Mouse (Mus musculus): ENCODE results near the gene Ciart.
"Not testable (repeated sequence)": the region's sequence is repeated elsewhere in the genome, so short reads cannot be mapped to it uniquely, and the experiment has no call there.

The Ciart gene

DNA sequence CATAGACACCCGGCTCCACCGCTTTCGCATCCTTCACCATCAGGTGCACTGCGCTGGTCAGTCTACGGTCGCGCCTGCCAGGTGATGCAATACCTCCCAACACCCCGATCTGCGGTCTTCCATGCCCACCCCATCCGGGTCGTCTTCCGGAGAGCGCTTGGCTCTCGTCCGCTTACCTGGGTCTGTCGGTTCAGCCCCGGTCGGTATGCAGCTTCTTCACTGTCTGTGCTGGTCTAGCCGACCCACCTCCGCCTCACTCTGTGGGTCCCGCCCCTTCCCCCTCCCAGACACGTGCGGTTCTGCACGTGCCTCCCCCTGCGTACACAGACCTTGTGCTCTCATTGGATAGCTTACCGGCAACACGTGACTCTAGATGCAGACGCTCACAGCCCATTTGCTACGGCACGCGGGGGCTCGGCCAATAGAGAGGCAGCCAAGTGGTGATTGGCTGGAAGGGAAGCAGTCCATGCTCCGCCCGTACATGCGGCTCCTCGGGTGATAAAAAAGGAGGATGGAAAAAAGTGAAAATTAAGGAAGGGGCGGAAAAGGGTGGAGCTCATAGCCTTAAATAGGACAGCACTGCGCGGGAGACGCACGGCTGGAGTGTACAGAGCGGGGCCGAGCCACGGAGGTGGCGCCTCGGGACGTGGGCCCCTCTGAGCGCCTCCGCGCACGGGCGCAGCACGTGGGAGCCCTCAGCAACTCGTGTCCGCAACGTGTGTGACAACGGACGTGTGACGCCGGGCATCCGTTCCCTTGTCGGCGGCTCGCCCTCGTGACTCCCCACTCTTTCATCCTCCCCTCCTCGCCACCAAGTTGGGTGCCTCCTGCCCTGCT lies at the start of gene Ciart:
Gene Ciart, minus strand, starts transcription at position 273 of the 837 bp plus-strand sequence.
- peak; percentile 96 for DNase-seq (ENCODE audit: low spot score)

DNA sequence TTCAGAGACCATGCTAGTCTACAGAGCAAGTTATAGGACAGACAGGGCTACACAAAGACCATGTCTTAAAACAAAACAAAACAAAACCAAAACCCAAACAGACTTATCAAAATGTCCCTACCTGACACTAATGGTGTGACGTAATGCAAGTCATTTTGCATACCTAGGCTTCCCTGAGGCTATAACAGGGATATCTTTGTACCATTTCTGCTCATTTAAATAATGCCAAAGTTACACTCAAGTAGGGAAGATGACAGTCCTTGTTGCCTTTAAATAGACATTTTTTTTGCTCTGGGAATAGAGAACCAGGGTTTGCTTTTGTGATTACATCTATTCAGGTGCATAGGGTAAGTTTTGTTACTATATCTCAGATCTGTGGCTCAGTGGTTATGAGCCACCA lies 49.4 kb upstream of the Ciart start:
- DNase-seq (ENCODE audit: low spot score) = no peak

DNA sequence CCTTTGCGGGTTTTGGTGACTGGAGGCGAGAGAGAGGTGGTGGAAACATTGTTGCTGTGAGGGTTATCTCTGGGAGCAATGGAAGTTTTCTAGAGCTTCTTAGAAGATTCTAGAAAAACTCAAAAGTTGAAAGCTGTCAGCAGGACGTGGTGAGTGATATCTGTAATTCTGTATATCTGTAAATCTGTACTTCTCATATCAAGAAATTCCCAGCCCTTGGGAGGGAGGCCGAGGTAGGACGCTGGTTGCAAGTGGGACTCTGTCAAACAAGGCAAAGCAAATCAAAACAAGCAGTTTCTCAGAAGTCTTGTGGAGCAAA lies 48.4 kb upstream of the Ciart start:
- no peak for DNase-seq (ENCODE audit: low spot score)

DNA sequence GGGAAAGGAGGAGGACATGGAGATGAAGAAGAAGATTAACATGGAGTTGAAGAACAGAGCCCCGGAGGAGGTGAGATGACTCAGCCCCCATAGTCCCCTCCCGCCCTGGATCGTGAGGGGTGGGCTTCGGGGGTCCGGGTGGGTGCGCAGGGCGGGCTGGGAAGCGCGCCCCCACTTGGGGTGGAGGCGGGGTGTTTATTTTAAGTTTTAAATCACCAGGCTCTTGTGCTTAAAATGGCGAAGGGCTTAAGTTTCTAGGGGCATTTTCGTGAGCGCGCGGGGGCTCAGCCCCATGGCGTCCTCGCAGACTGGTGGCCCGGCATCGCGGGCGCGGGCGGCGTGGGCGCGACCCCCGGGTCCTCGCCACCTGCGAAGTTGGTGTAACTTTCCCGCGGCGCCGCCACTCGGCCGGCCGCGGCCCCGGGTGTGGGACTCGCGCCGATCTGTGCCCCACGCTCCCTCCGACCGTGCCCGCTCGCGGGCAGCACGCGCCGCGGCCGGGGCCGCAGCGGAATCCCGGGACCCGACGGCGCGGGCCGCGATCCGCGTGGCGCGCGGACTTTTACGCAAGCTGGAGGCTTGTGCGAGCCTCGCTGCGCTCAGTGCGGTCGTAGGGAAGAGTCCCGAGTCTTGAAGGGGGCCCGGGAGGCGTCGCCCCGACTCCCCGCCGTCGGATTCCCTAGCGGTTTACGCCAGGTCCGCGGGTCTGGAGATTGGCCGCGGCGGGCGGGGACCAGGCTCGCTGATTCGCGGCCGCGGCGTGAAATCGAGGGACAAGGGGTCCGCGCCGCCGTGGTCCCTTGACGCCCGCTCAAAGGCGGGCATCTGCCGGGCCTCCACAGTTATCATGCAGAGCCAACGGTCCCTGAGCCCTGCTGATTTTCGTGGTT lies 47.8 kb upstream of the Ciart start:
- DNase-seq (ENCODE audit: low spot score) = peak; percentile 9

DNA sequence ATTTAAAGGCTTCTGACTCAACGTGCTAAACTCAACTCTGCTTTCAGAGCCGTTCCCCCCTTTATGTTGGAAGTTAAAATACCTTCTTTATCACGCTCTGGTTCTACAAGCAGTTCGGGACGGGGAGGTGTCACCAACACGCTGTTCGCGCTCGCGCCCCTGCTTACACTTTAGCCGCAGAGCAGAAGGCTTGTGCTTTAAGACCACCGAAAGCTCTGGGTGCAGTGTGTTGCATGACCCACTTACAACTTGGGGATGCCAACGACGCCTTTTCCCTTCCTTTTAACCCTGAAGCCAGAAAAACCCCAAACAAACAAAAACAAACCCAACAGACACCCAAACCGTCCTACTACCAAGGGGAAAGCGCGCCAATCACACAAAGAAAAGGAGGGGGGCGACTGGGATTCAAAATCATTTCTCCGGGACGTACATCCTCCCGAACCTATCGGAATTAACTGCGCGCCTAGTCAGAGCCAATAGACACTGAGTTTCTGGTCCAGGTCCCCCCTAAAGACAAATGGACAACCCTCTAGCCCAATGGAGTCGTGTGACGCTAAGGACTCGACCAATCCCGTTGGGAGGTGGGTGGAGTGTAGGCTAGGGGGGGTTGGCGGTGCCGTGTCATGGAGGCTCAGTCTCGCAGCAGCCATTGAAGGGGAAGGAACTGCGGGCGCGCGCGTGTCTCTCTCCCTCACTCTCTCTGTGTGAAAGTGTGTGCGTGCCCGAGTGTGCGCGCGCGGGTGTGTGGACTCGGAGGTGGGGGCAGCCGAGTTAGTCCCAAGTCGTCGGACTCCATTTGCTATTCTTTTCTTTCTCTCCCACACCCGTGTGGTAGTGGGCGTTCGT lies 46.8 kb upstream of the Ciart start, which contains the start of gene Anp32e:
Gene Anp32e, plus strand, starts transcription at position 589 of the 846 bp plus-strand sequence.
- DNase-seq (ENCODE audit: low spot score) = peak; percentile 96

DNA sequence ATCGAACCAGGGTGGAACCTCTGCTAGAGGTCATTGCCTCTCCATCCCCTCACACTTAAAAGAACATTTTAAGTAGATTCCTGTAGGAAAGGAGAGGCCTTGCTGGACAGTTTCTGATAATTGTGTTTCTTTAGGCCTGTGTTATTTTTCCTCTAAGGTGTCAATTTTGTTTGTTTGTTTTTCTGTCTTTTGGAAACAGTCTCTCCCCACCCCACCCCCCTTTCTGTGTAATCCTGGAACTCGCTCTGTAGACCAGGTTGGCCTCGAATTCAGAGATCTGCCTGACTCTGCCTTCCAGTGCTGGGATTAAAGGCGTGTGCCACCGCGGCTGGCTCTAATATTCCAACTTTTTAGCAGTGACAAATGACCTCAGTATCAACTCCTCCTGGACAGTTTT lies 46.2 kb upstream of the Ciart start:
- DNase-seq (ENCODE audit: low spot score) = no peak

DNA sequence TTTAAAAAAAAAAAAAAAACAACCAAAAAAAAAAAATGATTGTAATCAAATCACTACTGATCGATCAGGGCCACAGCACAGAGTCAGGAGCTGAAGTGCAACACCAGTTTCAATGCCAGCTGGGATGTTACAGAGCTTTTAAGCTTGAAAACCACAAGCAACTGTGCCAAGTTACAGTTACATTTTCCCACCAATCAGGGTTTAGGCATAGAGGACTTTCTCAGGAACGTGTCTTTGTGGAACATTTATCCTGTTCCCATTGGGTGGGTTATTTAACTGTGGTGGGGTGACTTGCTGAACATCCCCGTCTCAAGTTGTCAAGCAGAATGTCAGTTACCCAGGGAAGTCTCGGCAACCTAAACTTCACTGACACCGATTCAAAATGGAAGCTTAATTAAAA lies 43.0 kb upstream of the Ciart start:
- DNase-seq (ENCODE audit: low spot score) = no peak

DNA sequence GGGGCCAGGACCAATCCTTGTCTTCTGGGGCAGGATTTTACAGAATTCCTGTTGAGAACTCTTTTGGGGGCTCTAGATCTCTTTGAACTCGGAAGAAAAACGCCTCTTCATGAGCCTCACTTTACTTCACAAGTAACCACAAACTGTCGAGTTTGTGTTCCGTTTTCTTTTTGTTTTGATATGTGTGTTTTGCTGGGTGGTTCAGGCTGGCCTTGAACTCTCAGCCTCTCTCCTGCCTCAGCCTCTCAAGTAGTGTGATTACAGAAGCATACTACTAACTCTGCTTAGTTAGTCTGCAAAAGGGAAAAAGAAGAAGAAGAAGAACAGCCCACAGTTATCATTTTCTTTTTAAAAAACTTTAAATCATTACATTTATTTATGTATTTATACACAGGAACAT lies 42.1 kb upstream of the Ciart start:
- DNase-seq (ENCODE audit: low spot score) = no peak

DNA sequence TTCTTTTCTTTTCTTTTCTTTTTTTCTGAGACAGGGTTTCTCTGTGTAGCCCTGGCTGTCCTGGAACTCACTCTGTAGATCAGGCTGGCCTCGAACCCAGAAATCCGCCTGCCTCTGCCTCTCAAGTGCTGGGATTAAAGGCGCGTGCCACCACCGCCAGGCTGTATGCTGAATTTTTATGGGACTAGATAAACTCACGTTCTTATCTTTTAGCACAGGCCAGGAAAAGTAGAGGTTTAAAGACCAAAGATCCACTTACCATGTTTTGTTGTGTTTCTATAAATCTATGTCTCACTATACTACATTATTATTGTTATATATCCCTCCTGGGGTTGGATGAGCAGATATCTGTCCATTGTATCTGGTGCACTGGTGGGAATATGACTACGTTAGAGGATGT lies 41.4 kb upstream of the Ciart start:
- not testable (repeated sequence) for DNase-seq (ENCODE audit: low spot score)

DNA sequence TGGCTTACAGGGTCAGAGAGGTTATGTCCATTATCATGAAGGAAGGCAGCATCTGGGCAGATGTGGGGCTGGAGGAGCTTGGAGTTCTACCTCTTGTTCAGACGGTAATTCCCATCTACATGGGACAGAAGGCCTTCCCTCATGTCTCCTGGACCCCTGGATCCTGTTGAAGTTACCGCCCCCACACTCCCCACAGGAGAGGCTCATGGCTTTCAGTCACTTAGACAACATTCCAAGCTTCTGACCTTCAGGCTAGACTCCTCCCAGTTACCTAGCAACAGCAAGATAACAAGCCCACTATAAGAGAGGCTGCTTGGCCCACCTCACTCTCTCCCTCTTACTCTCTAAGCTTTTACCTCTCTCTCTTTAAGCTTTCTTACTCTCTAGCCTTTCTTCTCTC lies 38.5 kb upstream of the Ciart start:
- not testable (repeated sequence) for DNase-seq (ENCODE audit: low spot score)

DNA sequence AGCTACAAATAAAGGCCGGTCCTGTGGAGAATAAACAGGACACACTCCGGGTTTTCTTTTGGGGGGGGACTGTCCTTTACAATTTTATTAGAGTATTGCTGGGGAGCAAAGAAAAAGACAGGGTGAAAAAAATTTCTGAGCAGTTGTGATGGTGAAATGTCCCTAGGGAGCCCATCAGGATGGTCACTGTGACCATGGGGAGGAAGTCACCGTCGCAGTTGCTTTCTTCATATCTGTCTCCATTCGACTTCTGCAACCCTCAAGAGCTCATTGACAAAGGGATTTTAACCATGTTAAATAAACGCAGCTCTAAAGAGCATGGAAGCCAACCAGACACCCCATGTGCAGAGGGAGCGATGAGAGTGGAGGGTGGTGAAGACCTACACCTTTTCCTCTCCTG lies 34.7 kb upstream of the Ciart start:
- DNase-seq (ENCODE audit: low spot score) = no peak

DNA sequence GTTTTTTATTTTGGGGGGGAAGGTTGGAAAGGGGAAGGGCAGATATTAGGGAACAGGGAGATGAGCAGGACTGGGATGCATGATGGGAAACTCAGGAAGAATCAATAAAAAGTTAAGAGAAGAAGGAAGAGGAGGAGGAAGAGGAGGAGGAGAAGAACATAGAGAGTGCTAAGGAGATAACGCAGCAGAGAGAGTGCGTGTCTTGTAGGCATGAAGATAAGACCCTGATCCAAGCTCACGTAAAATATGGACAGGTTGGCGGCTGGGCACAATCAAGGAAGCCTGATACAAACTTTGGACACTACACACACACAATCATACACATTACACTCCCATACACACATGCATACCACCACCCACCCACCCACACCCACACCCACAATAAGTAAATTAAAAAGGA lies 32.7 kb upstream of the Ciart start:
- no peak for DNase-seq (ENCODE audit: low spot score)

DNA sequence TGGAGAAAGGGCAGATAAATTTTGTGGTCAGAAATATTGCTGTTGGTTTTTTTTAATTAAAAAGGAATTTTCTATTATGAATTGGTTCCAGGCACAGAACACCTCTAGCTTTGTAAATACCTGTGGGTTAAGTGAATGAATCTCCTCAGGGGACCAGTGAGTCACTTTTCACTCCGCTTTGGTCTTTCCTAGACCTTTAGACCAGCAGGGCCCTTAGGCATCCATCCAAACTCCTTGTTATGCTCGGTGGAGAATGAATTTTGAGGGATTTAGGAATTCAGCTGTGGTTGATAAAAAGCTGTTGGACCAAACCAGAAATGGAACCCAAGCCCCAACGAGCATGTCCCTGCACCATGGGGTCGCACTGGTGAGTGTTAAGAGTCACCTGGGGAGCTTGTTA lies 25.6 kb upstream of the Ciart start:
- DNase-seq (ENCODE audit: low spot score) = no peak

DNA sequence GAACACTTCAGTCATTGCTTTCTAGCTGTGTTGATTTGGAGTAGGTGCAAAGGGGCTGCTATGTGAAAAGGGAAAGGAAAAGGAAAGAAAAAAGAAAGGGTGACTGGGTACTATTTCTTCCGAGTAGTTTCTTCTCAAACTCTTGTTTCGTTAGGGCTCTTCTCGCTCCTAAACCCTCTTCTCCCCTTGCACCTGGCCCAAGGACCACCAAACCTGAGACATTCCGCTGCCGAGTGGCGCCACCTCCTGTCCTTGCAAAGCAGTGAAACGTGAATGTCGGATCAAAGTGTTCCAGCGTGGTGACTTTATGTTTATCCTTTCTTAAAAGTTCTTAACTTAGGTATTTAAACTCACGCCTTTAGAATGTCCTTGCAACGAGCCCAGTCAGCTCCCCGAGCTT lies 24.8 kb upstream of the Ciart start:
- no peak for DNase-seq (ENCODE audit: low spot score)

DNA sequence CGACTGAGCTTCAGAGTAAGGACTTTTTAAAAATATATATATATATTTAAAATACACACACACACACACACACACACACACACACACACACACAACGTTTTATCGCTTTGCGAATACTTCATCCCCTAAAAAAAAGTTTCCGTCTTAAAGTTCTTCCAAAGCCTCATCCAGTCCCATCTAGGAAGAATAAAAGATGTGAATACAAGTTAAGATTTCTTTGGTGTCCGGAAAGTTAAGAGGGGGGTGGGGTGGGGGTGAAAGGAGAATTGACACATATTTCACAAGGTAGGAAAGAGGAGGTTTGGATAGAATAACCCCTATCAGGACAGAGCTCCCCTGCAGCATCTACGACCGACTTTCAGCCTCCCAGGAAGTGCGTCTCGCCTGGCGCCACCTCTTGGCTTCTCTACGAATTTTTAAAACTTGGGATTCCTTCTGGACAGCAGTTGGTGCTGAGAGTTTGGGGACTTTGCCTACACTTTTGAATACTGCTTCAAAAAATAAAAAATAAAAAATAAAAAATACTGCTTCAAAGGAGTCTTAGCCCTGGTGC lies 24.0 kb upstream of the Ciart start:
- DNase-seq (ENCODE audit: low spot score) = peak; percentile 42

DNA sequence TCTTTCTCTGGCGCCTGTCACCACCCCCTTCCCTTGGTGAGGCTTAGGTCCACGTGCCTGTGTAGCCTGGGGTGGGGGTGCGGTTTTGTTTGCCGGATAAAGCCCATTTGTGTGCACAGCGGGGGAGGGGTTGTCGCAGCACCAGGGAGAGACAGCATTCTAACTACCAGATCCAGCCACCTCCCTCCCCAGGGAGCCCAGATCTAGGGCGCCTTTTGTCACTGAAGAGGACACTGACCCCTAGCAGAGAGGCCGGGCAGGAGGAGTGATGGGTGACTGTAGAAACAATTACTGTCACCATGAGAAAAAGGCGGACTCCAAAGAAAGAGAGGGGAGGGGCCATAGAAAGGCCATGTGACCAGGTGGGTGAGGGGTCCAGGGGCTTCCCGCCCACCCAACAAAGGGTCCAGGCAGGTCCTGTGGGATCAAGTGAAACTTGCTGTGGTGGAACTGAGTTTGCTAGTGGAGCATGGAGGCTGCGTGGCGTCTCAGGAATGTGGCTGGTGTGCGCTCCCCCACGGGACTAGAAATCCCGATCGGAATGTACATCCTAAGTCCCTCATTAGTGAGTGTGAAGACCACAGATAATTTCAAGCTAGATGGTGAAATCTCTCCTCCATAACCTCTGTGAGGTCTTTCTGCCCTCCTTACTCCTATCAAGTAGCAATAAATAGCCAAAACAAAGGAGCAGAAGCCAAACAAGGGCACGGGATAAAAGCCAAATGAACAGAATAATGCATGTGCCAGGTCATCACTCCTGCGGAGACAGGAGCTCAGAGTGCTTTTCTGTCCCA lies 23.3 kb upstream of the Ciart start:
- no peak for DNase-seq (ENCODE audit: low spot score)

DNA sequence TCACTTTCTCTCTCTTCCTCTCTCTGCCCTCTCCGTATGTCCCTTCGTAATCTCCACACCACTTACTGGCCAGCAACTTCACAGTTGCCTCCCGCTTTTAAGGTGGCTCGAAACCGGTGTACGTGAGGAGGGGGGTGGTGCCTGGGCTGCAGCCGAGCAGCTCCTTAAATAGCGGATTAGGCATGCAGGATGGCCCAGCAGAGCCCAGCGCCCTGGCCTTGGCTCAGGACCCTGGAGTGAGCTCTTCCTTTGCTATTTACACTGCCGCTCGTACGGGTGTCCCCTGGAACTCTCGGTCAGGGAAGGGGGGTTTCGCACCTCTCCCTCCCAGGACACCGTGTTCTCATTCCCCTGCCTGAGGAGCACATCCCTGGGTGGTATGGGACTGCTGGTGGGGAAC lies 22.5 kb upstream of the Ciart start, which contains the start of gene Car14:
Gene Car14, minus strand, starts transcription at position 124 of the 400 bp plus-strand sequence.
- DNase-seq (ENCODE audit: low spot score) = peak; percentile 28

DNA sequence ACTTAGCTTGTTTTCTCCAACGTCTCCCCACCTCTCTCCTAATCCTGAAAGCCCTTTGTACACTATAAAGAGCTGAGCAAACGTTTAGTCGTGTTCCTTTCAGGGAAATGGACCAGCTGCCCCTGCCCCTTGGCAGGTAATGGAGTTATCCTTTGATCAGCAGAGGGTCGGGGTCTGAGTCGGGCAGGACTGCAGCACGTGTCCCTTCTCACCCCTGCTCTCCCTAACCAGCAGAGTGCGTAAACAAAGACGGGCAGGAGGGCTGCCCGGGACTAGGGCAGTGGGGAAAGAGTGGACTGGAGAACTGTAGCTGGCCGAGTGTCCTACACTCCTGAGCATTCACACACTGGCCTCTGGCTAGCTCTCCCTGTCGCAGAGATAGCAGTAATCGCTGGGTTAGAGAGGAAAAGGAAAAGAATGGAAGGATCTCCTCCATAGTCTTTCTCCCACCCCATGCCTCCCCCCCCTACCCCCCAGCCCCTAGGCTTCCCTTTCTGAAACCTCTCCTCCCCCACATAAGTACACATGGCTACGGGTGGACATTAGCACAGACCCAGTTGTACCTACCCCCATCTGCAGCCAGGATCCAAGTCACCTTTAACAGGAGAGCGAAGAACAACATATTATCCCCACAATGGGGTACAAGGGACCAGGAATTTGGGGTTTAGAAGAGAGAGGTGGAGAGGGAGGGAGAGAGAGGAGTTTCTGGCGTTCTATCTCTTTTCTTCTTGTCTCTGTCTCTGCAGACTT lies 21.9 kb upstream of the Ciart start:
- no peak for DNase-seq (ENCODE audit: low spot score)

DNA sequence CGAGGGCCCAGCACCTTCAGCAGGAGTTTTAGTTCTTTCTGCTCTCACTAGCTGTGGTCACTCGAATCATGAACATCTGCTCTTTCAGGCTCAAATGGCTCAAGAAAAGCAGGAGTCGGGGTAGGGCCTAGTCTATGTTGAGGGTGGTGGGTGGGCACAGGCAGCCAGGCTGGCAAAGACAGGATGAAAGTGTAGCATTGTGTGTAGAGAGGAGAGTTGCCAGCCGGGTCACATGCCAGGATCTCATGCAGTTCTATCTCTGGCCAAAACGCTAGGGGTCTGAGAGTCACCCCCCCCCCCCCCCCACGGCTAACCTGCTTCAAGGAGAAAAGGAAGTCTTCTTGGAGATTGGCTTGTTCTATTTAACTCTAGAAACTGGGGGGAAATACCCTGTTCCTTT lies 20.6 kb upstream of the Ciart start:
- no peak for DNase-seq (ENCODE audit: low spot score)

DNA sequence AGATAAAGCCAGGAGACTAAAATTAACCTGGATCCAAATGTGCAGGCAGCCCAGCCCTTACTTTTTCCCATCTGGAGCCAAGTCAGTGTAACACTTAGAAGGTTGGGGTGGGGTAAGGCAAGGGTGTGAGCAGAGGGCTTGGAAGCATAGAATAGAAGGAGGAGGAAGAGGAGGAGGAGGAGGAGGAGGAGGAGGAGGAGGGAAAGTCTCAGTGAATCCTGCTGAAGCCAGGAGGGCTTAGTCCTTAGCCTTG lies 20.2 kb upstream of the Ciart start:
- DNase-seq (ENCODE audit: low spot score) = no peak
